Mouse (Mus musculus) liver, embryonic 11.5 days (tissue): ENCODE results near the gene Srp9. TPM values are rescaled to one million over a fixed set of nuclear protein-coding genes. Genes with fewer than 3 reads are reported as not detected.

Source experiments
- ATAC-seq: fragments of 200-750 bp; cut with Nextera tagmentation; replicated peaks from 2 replicates; pipeline ENCODE4 v1.8.0; 2017; ENCODE audit warnings: moderate number of reproducible peaks, mild to moderate bottlenecking, moderate TSS enrichment, moderate library complexity; ENCODE audit not compliant: low FRiP score
- DNase-seq: peaks from one replicate; pipeline ENCODE4 v3.0.0-alpha.2; 2017; ENCODE audit warnings: low spot score
- H3K27ac ChIP-seq: fragments of 300-500 bp; sonication (generic); 2 replicates; pipeline ENCODE4 v1.5.1; 2014; ENCODE audit warnings: mild to moderate bottlenecking, low read depth, low read length, control low read depth
- H3K27me3 ChIP-seq: fragments of 300-500 bp; sonication (generic); replicated peaks from 2 replicates; pipeline ENCODE4 v1.6.1; 2014; ENCODE audit warnings: low read length, mixed read lengths; ENCODE audit not compliant: control insufficient read depth, insufficient read depth
- H3K36me3 ChIP-seq: fragments of 300-500 bp; sonication (generic); 2 replicates; pipeline ENCODE4 v1.6.1; 2014; ENCODE audit warnings: mild to moderate bottlenecking, low read length, moderate library complexity, mixed read lengths; ENCODE audit not compliant: control insufficient read depth, insufficient read depth
- H3K4me1 ChIP-seq: fragments of 300-500 bp; sonication (generic); replicated peaks from 2 replicates; pipeline ENCODE4 v1.6.1; 2014; ENCODE audit warnings: low read length, mixed read lengths; ENCODE audit not compliant: control insufficient read depth, insufficient read depth
- H3K4me2 ChIP-seq: fragments of 300-500 bp; sonication (generic); 2 replicates; pipeline ENCODE4 v1.6.1; 2014; ENCODE audit warnings: mild to moderate bottlenecking, control low read depth, moderate library complexity
- H3K4me3 ChIP-seq: fragments of 300-500 bp; sonication (generic); 2 replicates; pipeline ENCODE4 v1.5.1; 2014; ENCODE audit warnings: low read depth, low read length, control low read depth
- H3K9ac ChIP-seq: fragments of 300-500 bp; sonication (generic); 2 replicates; pipeline ENCODE4 v1.6.1; 2014; ENCODE audit warnings: low read depth, low read length, control low read depth
- H3K9me3 ChIP-seq: fragments of 300-500 bp; sonication (generic); 2 replicates; pipeline ENCODE4 v1.6.1; 2016; ENCODE audit warnings: low read length, inconsistent platforms, mixed read lengths; ENCODE audit not compliant: control insufficient read depth
- whole genome bisulfite sequencing: fragments of 180-500 bp; shearing (Covaris S2); extraction: QIAGEN DNeasy Blood & Tissue Kit; methylation state at CpG from one replicate; pipeline ENCODE4 v1.1.7; 2014; 5-methylcytosine and 5-hydroxymethylcytosine counted together
- polyA plus RNA-seq: library from polyadenylated mRNA; unstranded; fragments of >200 nt; fragmentation: Nextera tagmentation; extraction: Ambion mirVana; gene quantifications from 2 replicates; pipeline ENCODE4 v1.2.1, GENCODE M21; 2014

Gene Srp9
- polyA plus RNA-seq, 1 experiment from 2014 or later: 160 TPM

DNA sequence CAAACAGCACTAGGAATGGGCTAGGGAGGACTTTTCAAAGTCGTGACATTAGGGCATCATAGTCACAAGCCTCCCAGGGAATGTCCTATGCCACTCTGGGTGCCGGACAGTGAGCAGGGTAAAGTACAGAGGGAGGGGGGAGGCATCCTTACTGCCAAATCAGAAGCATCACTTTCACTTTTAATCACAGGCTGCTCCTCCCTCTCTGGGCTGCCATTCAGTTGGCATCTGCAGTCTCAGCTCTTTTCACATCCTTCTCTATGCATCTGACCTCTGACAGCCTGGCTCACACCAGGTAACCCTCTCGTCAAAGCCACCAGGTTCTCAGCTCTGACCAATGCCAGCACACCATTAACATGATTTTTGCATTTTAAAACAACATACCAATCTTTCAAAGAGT lies 24.1 kb upstream of the Srp9 start:
- H3K27ac ChIP-seq: no peak overlapping the region
- H3K9ac ChIP-seq: no peak overlapping the region
- H3K27me3 ChIP-seq: no peaks in the 10 kb centered on the region
- peaks cover 3% of the 10 kb centered on the region for H3K4me1 ChIP-seq
- DNase-seq (no peak), ATAC-seq (no peak)
- 73% methylated on average over 3 of the region's 3 CpGs for WGBS
- H3K4me2 ChIP-seq: no peak overlapping the region
- no peak overlapping the region for H3K4me3 ChIP-seq
- no peaks in the 10 kb centered on the region for H3K36me3 ChIP-seq
- H3K9me3 ChIP-seq: no peaks in the 10 kb centered on the region

DNA sequence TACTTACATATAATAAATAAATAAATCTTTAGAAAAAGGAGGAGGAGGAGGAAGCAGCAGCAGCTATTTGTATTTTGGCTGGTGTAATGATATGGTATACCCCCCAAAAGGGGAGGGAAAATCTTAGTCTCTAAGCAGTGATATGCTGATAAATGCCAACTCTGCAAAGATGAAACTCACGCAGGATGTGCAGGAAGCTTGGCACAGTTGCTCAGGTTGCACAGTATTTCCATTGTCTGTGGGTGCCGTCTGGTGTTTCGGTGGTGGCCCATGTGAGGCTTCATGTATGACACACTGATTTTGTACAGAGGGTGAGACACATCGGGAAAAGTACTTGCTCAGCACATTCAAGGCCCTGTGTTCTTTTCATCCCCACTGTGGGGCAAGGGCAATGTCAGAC lies 23.1 kb upstream of the Srp9 start:
- H3K4me1 ChIP-seq: peaks cover 3% of the 10 kb centered on the region
- H3K27ac ChIP-seq: no peak overlapping the region
- H3K4me3 ChIP-seq: no peak overlapping the region
- no peak for DNase-seq
- no peak overlapping the region for H3K9ac ChIP-seq
- H3K9me3 ChIP-seq: no peaks in the 10 kb centered on the region
- H3K27me3 ChIP-seq: no peaks in the 10 kb centered on the region
- ATAC-seq: no peak
- no peak overlapping the region for H3K4me2 ChIP-seq
- no peaks in the 10 kb centered on the region for H3K36me3 ChIP-seq
- 78% methylated on average over 4 of the region's 4 CpGs for WGBS

DNA sequence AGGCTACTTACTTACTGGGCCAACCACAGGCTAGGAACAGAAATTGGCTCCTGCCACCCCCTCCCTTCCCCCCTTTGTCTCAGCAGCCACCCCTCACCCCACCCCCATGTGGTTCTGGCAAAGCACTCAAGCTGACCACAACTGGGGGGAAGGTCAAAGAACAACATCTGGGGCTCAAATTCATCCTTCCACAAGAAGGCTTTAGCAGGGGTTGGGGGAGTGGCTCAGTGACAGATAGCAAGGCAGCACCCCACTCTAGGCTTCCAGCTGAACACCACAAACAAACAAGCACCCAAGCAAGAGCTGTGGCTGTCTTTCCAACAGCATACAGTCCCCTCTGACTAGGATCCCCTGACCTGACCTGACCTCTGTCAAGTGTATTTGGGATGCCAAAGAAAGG lies 21.8 kb upstream of the Srp9 start:
- H3K4me3 ChIP-seq: no peak overlapping the region
- H3K4me2 ChIP-seq: no peak overlapping the region
- H3K36me3 ChIP-seq: no peaks in the 10 kb centered on the region
- no peak for DNase-seq
- no peak overlapping the region for H3K9ac ChIP-seq
- no peaks in the 10 kb centered on the region for H3K9me3 ChIP-seq
- H3K27ac ChIP-seq: no peak overlapping the region
- ATAC-seq: no peak
- peaks cover 3% of the 10 kb centered on the region for H3K4me1 ChIP-seq
- H3K27me3 ChIP-seq: no peaks in the 10 kb centered on the region

DNA sequence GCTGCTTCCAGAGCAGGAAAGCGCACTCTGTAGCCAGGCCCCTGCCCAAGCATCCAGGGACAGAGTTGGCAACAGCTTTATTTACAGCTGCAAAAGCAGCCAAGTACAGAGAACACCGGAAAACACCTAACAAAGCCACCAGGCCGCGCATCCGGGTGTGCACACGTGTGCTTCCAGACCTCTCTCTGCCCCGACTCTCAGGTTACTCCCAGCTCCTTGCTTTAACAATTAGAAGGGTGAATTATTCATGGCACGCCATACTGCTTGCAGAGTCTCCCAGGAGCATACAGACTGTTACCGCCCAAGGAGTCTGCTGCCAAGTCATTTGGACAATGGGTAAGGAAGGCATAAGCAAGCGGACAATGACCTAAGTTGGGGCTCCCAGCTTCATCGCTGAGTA lies 21.1 kb upstream of the Srp9 start:
- 87% methylated on average over 11 of the region's 11 CpGs for WGBS
- DNase-seq (no peak), ATAC-seq (no peak)
- Histone ChIP-seq H3K9me3 (no peaks in the 10 kb centered on the region), H3K4me3 (no peak overlapping the region), H3K9ac (no peak overlapping the region), H3K4me2 (no peak overlapping the region), H3K27me3 (no peaks in the 10 kb centered on the region), H3K27ac (no peak overlapping the region), H3K36me3 (no peaks in the 10 kb centered on the region), H3K4me1 (peaks cover 3% of the 10 kb centered on the region)

DNA sequence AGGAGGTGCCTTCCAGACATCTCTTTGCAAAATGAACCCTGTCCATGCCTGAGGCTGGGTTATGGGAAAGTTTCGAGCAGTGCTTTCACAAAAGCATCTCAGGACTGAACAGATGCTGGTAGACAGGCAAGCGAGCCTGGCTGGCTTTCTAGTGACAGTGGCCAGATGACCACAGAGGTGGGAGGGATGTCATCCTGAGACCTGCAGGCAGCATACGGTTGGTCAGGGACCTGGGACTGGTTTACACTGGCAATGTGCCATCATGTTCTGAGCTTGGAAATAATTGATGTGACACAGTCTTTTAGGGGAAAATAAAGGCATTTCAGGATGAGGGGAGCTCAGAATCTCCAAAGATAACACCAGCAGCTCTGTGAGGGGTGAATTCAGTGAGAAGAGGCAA lies 19.5 kb upstream of the Srp9 start:
- WGBS: 50% methylated on average over 3 of the region's 3 CpGs
- H3K4me3 ChIP-seq: no peak overlapping the region
- DNase-seq (no peak), ATAC-seq (no peak)
- no peaks in the 10 kb centered on the region for H3K27me3 ChIP-seq
- no peak overlapping the region for H3K4me2 ChIP-seq
- H3K36me3 ChIP-seq: no peaks in the 10 kb centered on the region
- no peaks in the 10 kb centered on the region for H3K9me3 ChIP-seq
- H3K27ac ChIP-seq: no peak overlapping the region
- H3K9ac ChIP-seq: no peak overlapping the region
- H3K4me1 ChIP-seq: peaks cover 5% of the 10 kb centered on the region

DNA sequence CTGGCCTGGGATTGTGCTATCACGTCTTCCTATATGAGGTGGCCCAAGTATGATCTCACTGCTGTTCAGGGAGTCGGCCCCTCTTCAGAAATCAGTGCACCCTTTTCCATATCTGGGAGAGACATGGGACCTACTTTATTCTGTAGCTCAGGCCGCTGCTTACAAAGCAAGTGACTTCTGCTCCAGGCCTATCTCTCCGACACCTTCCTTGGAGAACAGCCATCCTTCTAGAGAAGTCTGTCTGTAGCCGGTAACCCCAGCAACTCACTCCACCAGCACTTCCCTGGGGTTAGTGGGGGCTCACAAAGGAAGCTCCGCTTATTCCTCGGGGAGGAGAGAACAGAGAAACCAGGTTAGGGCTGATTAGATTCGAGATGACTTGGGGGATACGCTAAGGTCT lies 17.3 kb upstream of the Srp9 start:
- H3K9me3 ChIP-seq: no peaks in the 10 kb centered on the region
- DNase-seq (no peak), ATAC-seq (no peak)
- 76% methylated on average over 9 of the region's 9 CpGs for WGBS
- H3K27ac ChIP-seq: no peak overlapping the region
- no peak overlapping the region for H3K9ac ChIP-seq
- no peaks in the 10 kb centered on the region for H3K36me3 ChIP-seq
- no peaks in the 10 kb centered on the region for H3K27me3 ChIP-seq
- no peak overlapping the region for H3K4me3 ChIP-seq
- peaks cover 5% of the 10 kb centered on the region for H3K4me1 ChIP-seq
- H3K4me2 ChIP-seq: no peak overlapping the region

DNA sequence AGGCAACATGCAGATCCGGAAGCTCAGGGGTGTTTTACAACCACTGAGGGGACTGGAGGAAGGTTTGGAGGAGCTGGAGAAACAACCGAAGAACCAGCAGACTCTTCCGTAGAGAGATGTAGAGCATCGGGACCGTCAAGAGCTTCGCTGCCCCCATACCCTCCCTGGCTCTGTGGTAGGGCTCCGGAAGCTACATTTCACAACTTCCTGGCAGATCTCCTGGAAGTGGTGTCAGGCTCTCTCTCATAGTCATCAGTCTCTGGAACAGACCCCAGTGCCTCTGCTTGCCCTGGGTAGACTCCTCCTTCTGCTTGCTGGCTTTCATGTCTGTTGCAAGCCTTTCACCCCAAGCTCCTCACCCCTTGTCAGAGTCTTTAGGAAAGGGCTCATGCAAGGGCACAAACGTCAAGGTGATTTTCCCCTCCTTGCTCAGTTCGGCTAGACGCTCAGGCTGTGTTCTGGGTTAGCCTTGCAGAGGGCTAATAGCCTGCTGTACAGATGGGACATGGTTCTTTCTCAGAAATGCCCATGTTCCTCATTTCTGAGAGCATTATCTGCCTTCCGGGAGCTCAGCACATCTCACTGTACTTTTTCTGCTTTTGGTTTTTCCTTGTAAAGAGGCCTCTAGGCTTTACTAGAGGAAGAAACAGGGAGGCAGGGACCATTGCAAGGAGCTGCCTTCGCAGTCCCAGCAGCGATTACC lies 16.0 kb upstream of the Srp9 start:
- Histone ChIP-seq H3K9ac (no peak overlapping the region), H3K36me3 (no peaks in the 10 kb centered on the region), H3K4me1 (0 out of 2 replicates have a peak, but pooled peaks cover 2% of the 10 kb centered on the region), H3K4me2 (no peak overlapping the region), H3K9me3 (no peaks in the 10 kb centered on the region), H3K27me3 (no peaks in the 10 kb centered on the region), H3K27ac (no peak overlapping the region), H3K4me3 (no peak overlapping the region)
- DNase-seq (no peak), ATAC-seq (no peak)
- 44% methylated on average over 13 of the region's 13 CpGs for WGBS

DNA sequence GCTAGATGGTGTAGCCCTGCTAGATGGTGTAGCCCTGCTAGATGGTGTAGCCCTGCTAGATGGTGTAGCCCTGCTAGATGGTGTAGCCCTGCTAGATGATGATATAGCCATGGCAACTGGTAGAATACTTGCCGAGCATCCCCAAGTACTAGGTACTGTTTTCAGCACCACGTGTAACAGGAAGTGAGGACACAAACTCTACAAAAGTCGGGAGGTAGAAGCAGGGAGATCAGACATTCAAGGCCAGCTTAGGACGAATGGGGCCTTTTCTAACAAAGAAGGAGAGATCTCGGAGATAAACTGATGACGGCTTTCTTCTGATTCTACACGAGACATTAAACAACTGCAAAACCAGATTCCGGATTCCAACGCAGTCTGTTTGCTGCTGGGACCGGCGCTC lies 14.4 kb upstream of the Srp9 start:
- DNase-seq (no peak), ATAC-seq (no peak)
- Histone ChIP-seq H3K36me3 (no peaks in the 10 kb centered on the region), H3K27ac (no peak overlapping the region), H3K4me2 (no peak overlapping the region), H3K9me3 (no peaks in the 10 kb centered on the region), H3K27me3 (no peaks in the 10 kb centered on the region), H3K4me3 (no peak overlapping the region), H3K9ac (no peak overlapping the region), H3K4me1 (0 out of 2 replicates have a peak, but pooled peaks cover 2% of the 10 kb centered on the region)
- WGBS: 84% methylated on average over 11 of the region's 11 CpGs

DNA sequence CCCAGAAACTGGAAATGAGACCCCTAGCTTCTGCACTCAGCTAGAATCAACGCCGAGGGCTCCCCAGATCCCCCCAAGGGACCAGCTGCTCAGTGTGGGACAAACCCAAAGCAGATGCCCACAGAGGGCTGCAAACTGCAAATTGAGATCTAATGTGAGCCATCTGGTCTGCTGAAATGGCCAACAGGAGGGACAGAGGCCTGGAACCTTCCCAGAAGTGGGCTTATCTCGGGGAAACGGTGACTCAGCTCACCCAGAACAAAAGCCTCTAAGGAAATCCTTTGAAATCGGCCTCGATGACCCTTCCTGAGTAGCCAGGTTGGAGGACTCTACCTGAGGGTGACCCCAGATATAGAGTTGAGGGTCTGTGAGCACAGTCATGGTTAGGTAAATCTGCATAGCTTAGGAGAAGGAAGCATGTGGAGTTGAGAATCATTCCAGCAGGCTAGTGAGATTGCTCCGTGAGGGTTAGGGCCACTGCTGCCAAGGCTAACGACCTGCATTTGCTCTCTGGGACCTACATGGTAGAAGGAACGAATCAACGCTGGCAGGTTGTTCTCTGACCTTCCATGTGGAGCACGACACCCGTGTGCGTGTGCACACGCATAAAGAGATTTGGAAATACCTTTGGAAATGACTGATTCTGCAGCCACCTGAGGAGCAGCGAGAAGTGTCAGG lies 13.7 kb upstream of the Srp9 start:
- H3K4me2 ChIP-seq: no peak overlapping the region
- DNase-seq: no peak
- ATAC-seq: no peak
- H3K36me3 ChIP-seq: no peaks in the 10 kb centered on the region
- 0 out of 2 replicates have a peak, but pooled peaks cover 2% of the 10 kb centered on the region for H3K4me1 ChIP-seq
- no peak overlapping the region for H3K27ac ChIP-seq
- no peaks in the 10 kb centered on the region for H3K9me3 ChIP-seq
- 66% methylated on average over 15 of the region's 15 CpGs for WGBS
- no peaks in the 10 kb centered on the region for H3K27me3 ChIP-seq
- no peak overlapping the region for H3K4me3 ChIP-seq
- H3K9ac ChIP-seq: no peak overlapping the region
